Mouse (Mus musculus) intestine, embryonic 14.5 days (tissue): ENCODE results near the gene Ushbp1. TPM values are rescaled to one million over a fixed set of nuclear protein-coding genes. Genes with fewer than 3 reads are reported as not detected.
"Not testable (repeated sequence)": the region's sequence is repeated elsewhere in the genome, so short reads cannot be mapped to it uniquely, and the experiment has no call there.

Experiments
- ATAC-seq: fragments of 200-750 bp; cut with Nextera tagmentation; replicated peaks from 2 replicates; pipeline ENCODE4 v1.8.0; 2017; ENCODE audit warnings: low read depth, moderate number of reproducible peaks, moderate TSS enrichment, moderate library complexity; ENCODE audit not compliant: low FRiP score, low TSS enrichment
- DNase-seq: peaks from one replicate; pipeline ENCODE4 v3.0.0-alpha.2; 2018; ENCODE audit warnings: low spot score
- H3K27ac ChIP-seq: fragments of 300-500 bp; sonication (generic); 2 replicates; pipeline ENCODE4 v1.5.1; 2014; ENCODE audit warnings: low read depth, mild to moderate bottlenecking, control low read depth
- H3K27me3 ChIP-seq: fragments of 300-500 bp; sonication (generic); replicated peaks from 2 replicates; pipeline ENCODE4 v1.6.1; 2014; ENCODE audit warnings: low read length, control low read depth; ENCODE audit not compliant: control insufficient read depth, insufficient read depth
- H3K36me3 ChIP-seq: fragments of 300-500 bp; sonication (generic); 2 replicates; pipeline ENCODE4 v1.6.1; 2014; ENCODE audit warnings: low read length, control low read depth; ENCODE audit not compliant: control insufficient read depth, insufficient read depth
- H3K4me1 ChIP-seq: fragments of 300-500 bp; sonication (generic); replicated peaks from 2 replicates; pipeline ENCODE4 v1.6.1; 2014; ENCODE audit warnings: low read length, control low read depth, mixed read lengths; ENCODE audit not compliant: control insufficient read depth, insufficient read depth
- H3K4me2 ChIP-seq: fragments of 300-500 bp; sonication (generic); 2 replicates; pipeline ENCODE4 v1.6.1; 2014; ENCODE audit warnings: low read length
- H3K4me3 ChIP-seq: fragments of 300-500 bp; sonication (generic); 2 replicates; pipeline ENCODE4 v1.5.1; 2014; ENCODE audit warnings: low read depth, low read length, control low read depth, mixed read lengths
- H3K9ac ChIP-seq: fragments of 300-500 bp; sonication (generic); 2 replicates; pipeline ENCODE4 v1.6.1; 2014; ENCODE audit warnings: mild to moderate bottlenecking, low read length
- H3K9me3 ChIP-seq: fragments of 300-500 bp; sonication (generic); 2 replicates; pipeline ENCODE4 v1.6.1; 2016; ENCODE audit warnings: low read length, control low read depth; ENCODE audit not compliant: control insufficient read depth
- WGBS: fragments of 180-500 bp; shearing (Covaris S2); extraction: QIAGEN DNeasy Blood & Tissue Kit; methylation state at CpG from one replicate; pipeline ENCODE4 v1.1.7; 2014; 5-methylcytosine and 5-hydroxymethylcytosine counted together
- polyA plus RNA-seq: library from polyadenylated mRNA; unstranded; fragments of >200 nt; fragmentation: Nextera tagmentation; extraction: Ambion mirVana; gene quantifications from 2 replicates; pipeline ENCODE4 v1.2.1, GENCODE M21; 2014

Gene Ushbp1
- polyA plus RNA-seq, 1 experiment from 2014 or later, result 8.3 TPM

DNA sequence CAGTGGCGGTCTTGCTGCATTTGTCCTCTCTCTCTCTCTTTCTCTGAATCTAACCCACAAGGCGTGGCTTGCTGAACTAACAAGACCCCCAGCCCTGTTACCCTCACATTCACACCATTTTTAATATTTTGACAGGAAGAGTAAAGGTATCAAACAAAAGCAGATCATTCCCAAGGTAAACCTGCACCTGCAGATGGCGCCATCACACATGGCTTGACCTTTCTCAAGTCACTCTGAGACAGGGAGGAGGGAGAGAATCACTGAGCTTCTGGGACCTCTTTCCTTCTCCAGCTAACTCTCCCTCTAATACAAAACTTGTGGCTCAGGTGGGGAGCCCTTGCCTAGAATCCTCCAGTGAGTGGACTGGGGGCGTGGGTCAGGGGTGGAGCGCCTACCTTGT is 55.0 kb downstream of the Ushbp1 start:
- Histone ChIP-seq H3K4me3 (no peak overlapping the region), H3K4me2 (no peak overlapping the region), H3K4me1 (no peaks in the 10 kb centered on the region), H3K9ac (no peak overlapping the region), H3K27me3 (no peaks in the 10 kb centered on the region), H3K27ac (no peak overlapping the region), H3K9me3 (no peaks in the 10 kb centered on the region), H3K36me3 (peaks cover 67% of the 10 kb centered on the region)
- WGBS, result 76% methylated on average over 5 of the region's 5 CpGs
- DNase-seq (peak; percentile 57), ATAC-seq (no peak)

- not testable (repeated sequence) for ATAC-seq, H3K27ac ChIP-seq, H3K4me1 ChIP-seq, H3K9me3 ChIP-seq, DNase-seq, H3K4me2 ChIP-seq, H3K9ac ChIP-seq, H3K27me3 ChIP-seq, H3K4me3 ChIP-seq
- 94% methylated on average over 6 of the region's 6 CpGs for WGBS
- H3K36me3 ChIP-seq, result peaks cover 56% of the 10 kb centered on the region
These were observed 57.8 kb downstream of the Ushbp1 start for GRCm38 (mm10) chr8:71337834-71338233.

Other genes with a start within 250 kb of the Ushbp1 start
- 21.6 and 25.3 TPM in 2 replicates for gene Myo9b, start 123.1 kb downstream of the Ushbp1 start, polyA plus RNA-seq
- gene Haus8, start 122.9 kb downstream of the Ushbp1 start, polyA plus RNA-seq, result 47.9 and 60.1 TPM in 2 replicates
- gene Use1, start 29.0 kb downstream of the Ushbp1 start, polyA plus RNA-seq, result 110 and 111 TPM in 2 replicates
- 3.5 and 5.3 TPM in 2 replicates for gene Ocel1, start 24.5 kb downstream of the Ushbp1 start, polyA plus RNA-seq
- gene Nr2f6, start 13.8 kb downstream of the Ushbp1 start, polyA plus RNA-seq, result 71.8 and 92.8 TPM in 2 replicates
- 95.1 and 99.9 TPM in 2 replicates for gene Babam1, start 1.1 kb upstream of the Ushbp1 start, polyA plus RNA-seq
- gene Ankle1, start 10.2 kb upstream of the Ushbp1 start, polyA plus RNA-seq, result 30.5 and 33.5 TPM in 2 replicates
- 29.4 and 30.8 TPM in 2 replicates for gene Abhd8, start 67.9 kb upstream of the Ushbp1 start, polyA plus RNA-seq
- 183 and 191 TPM in 2 replicates for gene Mrpl34, start 69.2 kb upstream of the Ushbp1 start, polyA plus RNA-seq
- 102 TPM in 2 replicates for gene Dda1, start 73.4 kb upstream of the Ushbp1 start, polyA plus RNA-seq
- gene Ano8, start 90.2 kb upstream of the Ushbp1 start, polyA plus RNA-seq, result 1.2 and 1.7 TPM in 2 replicates
- gene Gtpbp3, start 92.3 kb upstream of the Ushbp1 start, polyA plus RNA-seq, result 6.1 and 6.2 TPM in 2 replicates
- 59.3 and 63.7 TPM in 2 replicates for gene Plvap, start 116.0 kb upstream of the Ushbp1 start, polyA plus RNA-seq
- gene Ccdc194, start 129.9 kb upstream of the Ushbp1 start, polyA plus RNA-seq, result 0.54 and 0.58 TPM in 2 replicates
- gene Bst2, start 141.7 kb upstream of the Ushbp1 start, polyA plus RNA-seq, result 11.8 and 14.5 TPM in 2 replicates
- gene Mvb12a, start 147.1 kb upstream of the Ushbp1 start, polyA plus RNA-seq, result 102 and 103 TPM in 2 replicates
- gene Tmem221, start 163.1 kb upstream of the Ushbp1 start, polyA plus RNA-seq, result 0.83 and 1.6 TPM in 2 replicates
- not detected in 2 replicates for gene Nxnl1, start 170.8 kb upstream of the Ushbp1 start, polyA plus RNA-seq
- 15.8 and 20.0 TPM in 2 replicates for gene Slc27a1, start 173.1 kb upstream of the Ushbp1 start, polyA plus RNA-seq
- 273 and 286 TPM in 2 replicates for gene Pgls, start 196.4 kb upstream of the Ushbp1 start, polyA plus RNA-seq
- 3.1 and 4.9 TPM in 2 replicates for gene Fam129c, start 201.8 kb upstream of the Ushbp1 start, polyA plus RNA-seq
- gene Colgalt1, start 215.2 kb upstream of the Ushbp1 start, polyA plus RNA-seq, result 84.4 and 85.3 TPM in 2 replicates